Mouse (Mus musculus) liver, postnatal 0 days (tissue): ENCODE data around the gene Tapbpl. TPM values are rescaled to one million over a fixed set of nuclear protein-coding genes. Genes with fewer than 3 reads are reported as not detected.

ENCODE experiments used
- ATAC-seq: fragments of 200-750 bp; cut with Nextera tagmentation; 2 replicates; pipeline ENCODE4 v1.8.0; 2017; ENCODE audit warnings: mild to moderate bottlenecking, moderate library complexity
- DNase-seq: peaks from one replicate; pipeline ENCODE4 v3.0.0-alpha.2; 2016
- H3K27ac ChIP-seq: fragments of 300-500 bp; sonication (generic); 2 replicates; pipeline ENCODE4 v1.5.1; 2014; ENCODE audit warnings: antibody characterized with exemption, moderate library complexity, mild to moderate bottlenecking, low read depth
- H3K27me3 ChIP-seq: fragments of 300-500 bp; sonication (generic); 2 replicates; pipeline ENCODE4 v1.6.1; 2014; ENCODE audit warnings: low read length, control low read depth, mixed read lengths; ENCODE audit not compliant: insufficient read depth
- H3K36me3 ChIP-seq: fragments of 300-500 bp; sonication (generic); replicated peaks from 2 replicates; pipeline ENCODE4 v1.6.1; 2014; ENCODE audit warnings: mild to moderate bottlenecking, control low read depth, low read length, moderate library complexity, mixed read lengths; ENCODE audit not compliant: insufficient read depth
- H3K4me1 ChIP-seq: fragments of 300-500 bp; sonication (generic); 2 replicates; pipeline ENCODE4 v1.6.1; 2014; ENCODE audit warnings: antibody characterized with exemption, mild to moderate bottlenecking, control low read depth; ENCODE audit not compliant: insufficient read depth
- H3K4me2 ChIP-seq: fragments of 300-500 bp; sonication (generic); 2 replicates; pipeline ENCODE4 v1.6.1; 2014; ENCODE audit warnings: low read depth, mild to moderate bottlenecking, low read length, moderate library complexity, mixed read lengths
- H3K4me3 ChIP-seq: fragments of 300-500 bp; sonication (generic); 2 replicates; pipeline ENCODE4 v1.5.1; 2014; ENCODE audit warnings: low read depth, low read length
- H3K9ac ChIP-seq: fragments of 300-500 bp; sonication (generic); replicated peaks from 2 replicates; pipeline ENCODE4 v1.6.1; 2014; ENCODE audit warnings: mild to moderate bottlenecking, moderate library complexity
- H3K9me3 ChIP-seq: fragments of 300-500 bp; sonication (generic); 2 replicates; pipeline ENCODE4 v1.6.1; 2016; ENCODE audit warnings: mild to moderate bottlenecking, control low read depth, low read length, mixed read lengths
- CTCF ChIP-seq: sonication (generic); IDR thresholded peaks from 2 replicates; pipeline ENCODE4 v1.5.1; 2016; ENCODE audit warnings: antibody characterized with exemption, low read depth
- EP300 ChIP-seq: IDR thresholded peaks from 2 replicates; pipeline ENCODE4 v1.6.1; 2016; ENCODE audit warnings: antibody characterized with exemption, low read depth, mild to moderate bottlenecking
- WGBS: fragments of 180-500 bp; shearing (Covaris S2); extraction: QIAGEN DNeasy Blood & Tissue Kit; methylation state at CpG from one replicate; pipeline ENCODE4 v1.1.7; 2014; ENCODE audit not compliant: insufficient replicate concordance; 5-methylcytosine and 5-hydroxymethylcytosine counted together
- polyA plus RNA-seq: library from polyadenylated mRNA; unstranded; fragments of >200 nt; fragmentation: Nextera tagmentation; extraction: Ambion mirVana; gene quantifications from 2 replicates; pipeline ENCODE4 v1.2.1, GENCODE M21; 2015

The Tapbpl gene
- 14.4 and 14.7 TPM in 2 replicates for polyA plus RNA-seq

DNA sequence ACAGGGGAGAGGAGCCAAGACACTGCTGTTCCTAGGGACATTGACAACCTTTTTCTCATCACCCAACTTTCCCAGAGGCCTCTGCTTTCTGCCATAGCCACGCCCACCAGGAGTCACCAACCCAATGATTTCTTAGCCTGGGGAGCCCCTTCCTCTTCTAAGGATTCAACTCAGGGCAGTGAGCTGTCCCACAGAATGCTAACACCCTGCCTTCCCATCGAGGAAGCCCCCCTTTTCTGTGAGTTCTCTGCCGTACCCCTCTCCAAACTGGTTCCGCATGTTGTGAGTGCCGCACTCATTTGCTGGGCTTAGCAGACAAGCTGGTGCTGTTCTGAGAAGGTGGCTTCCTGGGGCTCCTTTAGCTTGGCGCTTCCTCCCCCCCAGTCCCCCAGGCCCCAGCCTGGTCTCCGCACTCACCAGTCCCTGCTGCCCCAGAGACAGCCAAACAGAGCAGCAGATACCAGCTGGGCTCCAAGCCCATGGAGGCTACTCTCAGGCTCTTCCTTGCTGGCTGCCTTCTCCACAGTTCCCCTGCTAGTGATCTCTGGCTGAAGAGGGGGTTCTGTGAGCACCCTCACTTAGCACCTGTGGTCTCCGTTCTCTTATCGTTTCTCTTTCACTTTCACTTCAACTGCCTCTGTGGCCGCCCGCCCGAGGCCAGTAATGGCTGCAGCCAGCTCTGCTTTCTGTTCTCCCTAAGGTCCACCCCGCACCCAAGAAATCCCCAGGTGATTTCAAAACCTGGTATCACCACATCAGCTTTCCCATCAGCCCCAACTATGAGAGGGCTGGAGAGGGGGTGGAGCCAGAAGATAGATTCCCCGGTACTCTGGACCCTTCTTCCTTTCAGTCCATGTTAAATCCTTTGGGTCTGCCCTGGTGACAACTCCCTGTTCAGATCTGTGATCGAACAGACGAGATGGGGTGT, at the start of gene Tapbpl:
Tapbpl (minus strand) TSS at position 744 of the 928 bp plus-strand sequence.
- H3K4me3 ChIP-seq = peak within 1 kb of the TSS; percentile 80
- peak within 1 kb of the TSS; percentile 88 for H3K4me2 ChIP-seq
- WGBS = 1% methylated on average over 16 of the region's 16 CpGs
- peak; percentile 71 for DNase-seq
- H3K27me3 ChIP-seq = no peaks in the 10 kb centered on the region
- H3K9ac ChIP-seq = peak within 1 kb of the TSS; percentile 89
- H3K36me3 ChIP-seq = peaks cover 19% of the 10 kb centered on the region; the same call in 1 of the 2 replicates
- ATAC-seq = peak; percentile 87
- no peak for TF ChIP-seq CTCF
- no peak for TF ChIP-seq EP300
- peaks cover 22% of the 10 kb centered on the region for H3K4me1 ChIP-seq
- peak within 1 kb of the TSS; percentile 98 for H3K27ac ChIP-seq
- H3K9me3 ChIP-seq = no peaks in the 10 kb centered on the region

DNA sequence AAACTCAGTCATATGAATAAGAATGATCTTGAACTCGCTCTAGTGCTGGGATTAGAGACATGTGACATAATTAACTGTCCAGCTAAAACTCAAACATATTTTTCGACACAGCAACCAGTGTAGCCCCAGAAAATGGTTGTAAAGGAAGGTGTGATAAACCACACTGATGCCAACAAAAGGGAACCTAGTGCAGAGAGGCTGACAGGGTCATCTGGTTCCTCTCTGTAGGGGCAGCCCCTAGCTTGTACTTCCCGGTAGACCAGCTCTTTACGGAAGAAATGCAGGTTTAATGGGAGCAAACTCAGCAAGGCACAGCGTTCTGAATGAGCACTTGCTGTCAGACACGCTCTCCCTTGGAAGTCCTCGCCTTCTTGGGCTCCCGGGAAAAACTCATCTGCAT, 48.1 kb upstream of the Tapbpl start:
- TF ChIP-seq CTCF (no peak), EP300 (no peak)
- Histone ChIP-seq H3K27me3 (no peaks in the 10 kb centered on the region), H3K4me3 (no peak overlapping the region), H3K27ac (no peak overlapping the region), H3K4me2 (no peak overlapping the region), H3K9me3 (no peaks in the 10 kb centered on the region), H3K36me3 (no peaks in the 10 kb centered on the region), H3K4me1 (no peaks in the 10 kb centered on the region), H3K9ac (no peak overlapping the region)
- ATAC-seq (no peak), DNase-seq (no peak)
- 48% methylated on average over 8 of the region's 8 CpGs for WGBS

DNA sequence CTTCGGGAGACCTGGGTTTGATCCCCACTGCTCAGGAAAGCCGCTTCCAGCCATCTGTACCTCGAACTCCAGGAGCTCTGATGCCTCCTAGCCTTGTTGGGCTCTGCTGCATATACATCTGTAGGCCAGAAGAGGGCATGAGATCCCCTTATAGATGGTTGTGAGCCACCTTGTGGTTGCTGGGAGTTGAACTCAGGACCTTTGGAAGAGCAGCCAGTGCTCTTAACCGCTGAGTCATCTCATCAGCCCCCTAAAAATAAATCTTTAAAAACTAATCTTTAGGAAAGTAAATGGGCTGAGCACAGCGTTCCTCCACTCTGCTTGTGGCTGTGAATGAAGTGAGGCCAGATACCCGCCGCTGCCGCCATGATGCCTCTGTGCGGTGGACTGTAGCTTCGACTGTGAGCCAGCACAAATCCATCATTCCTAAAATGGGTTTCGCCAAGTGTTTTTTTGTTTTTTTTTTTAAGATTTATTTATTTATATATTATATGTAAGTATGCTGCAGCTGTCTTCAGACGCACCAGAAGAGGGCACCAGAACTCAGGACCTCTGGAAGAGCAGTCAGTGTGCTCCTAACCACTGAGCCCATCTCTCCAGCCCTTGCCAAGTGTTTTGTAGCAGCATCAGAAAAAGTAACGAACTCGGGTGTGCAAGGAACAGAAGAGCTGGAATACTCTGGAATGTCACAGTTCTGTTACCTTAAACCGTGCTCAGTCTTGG, 43.3 kb upstream of the Tapbpl start:
- WGBS = 58% methylated on average over 15 of the region's 15 CpGs
- H3K4me3 ChIP-seq = no peak overlapping the region
- TF ChIP-seq EP300 (no peak), CTCF (peak; percentile 73)
- ATAC-seq (no peak), DNase-seq (peak; percentile 44)
- no peaks in the 10 kb centered on the region for H3K9me3 ChIP-seq
- no peak overlapping the region for H3K4me2 ChIP-seq
- H3K27me3 ChIP-seq = no peaks in the 10 kb centered on the region
- no peak overlapping the region for H3K9ac ChIP-seq
- peaks cover 6% of the 10 kb centered on the region for H3K4me1 ChIP-seq
- H3K27ac ChIP-seq = no peak overlapping the region
- H3K36me3 ChIP-seq = no peaks in the 10 kb centered on the region

DNA sequence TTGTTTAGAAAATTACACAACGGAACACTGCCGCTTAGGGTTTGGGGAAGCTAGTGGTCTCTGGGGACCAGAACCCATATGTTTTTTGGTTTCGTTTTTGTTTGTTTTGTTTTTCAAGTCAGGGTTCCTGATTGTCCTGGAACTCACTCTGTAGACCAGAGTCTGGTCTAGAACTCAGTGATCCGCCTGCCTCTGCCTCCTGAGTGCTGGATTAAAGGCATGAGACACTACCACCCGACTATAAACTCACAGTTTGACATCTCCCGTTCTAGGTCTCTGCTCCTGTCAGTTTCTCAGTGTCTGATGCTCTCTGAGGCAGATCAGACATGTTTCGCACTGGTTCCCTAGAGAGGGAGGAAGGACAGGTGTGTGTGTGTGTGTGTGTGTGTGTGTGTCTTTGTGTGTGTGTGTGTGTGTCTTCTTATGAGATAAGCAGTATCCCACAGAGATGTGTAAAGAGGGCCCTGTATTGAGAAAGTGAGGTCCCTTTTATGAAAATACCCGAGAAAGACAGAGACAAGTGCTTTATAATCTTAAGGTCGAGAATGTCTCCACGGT, 40.6 kb upstream of the Tapbpl start:
- Histone ChIP-seq H3K4me1 (peaks cover 6% of the 10 kb centered on the region), H3K9ac (0 out of 2 replicates have a peak overlapping the region, but pooled peaks have one; percentile 36), H3K27me3 (no peaks in the 10 kb centered on the region), H3K36me3 (no peaks in the 10 kb centered on the region), H3K4me2 (peak overlapping the region; percentile 66), H3K4me3 (no peak overlapping the region), H3K9me3 (no peaks in the 10 kb centered on the region), H3K27ac (peak overlapping the region; percentile 50)
- 61% methylated on average over 10 of the region's 10 CpGs for WGBS
- TF ChIP-seq EP300 (no peak), CTCF (no peak)
- no peak; the same call in 1 of the 2 replicates for ATAC-seq
- no peak for DNase-seq

DNA sequence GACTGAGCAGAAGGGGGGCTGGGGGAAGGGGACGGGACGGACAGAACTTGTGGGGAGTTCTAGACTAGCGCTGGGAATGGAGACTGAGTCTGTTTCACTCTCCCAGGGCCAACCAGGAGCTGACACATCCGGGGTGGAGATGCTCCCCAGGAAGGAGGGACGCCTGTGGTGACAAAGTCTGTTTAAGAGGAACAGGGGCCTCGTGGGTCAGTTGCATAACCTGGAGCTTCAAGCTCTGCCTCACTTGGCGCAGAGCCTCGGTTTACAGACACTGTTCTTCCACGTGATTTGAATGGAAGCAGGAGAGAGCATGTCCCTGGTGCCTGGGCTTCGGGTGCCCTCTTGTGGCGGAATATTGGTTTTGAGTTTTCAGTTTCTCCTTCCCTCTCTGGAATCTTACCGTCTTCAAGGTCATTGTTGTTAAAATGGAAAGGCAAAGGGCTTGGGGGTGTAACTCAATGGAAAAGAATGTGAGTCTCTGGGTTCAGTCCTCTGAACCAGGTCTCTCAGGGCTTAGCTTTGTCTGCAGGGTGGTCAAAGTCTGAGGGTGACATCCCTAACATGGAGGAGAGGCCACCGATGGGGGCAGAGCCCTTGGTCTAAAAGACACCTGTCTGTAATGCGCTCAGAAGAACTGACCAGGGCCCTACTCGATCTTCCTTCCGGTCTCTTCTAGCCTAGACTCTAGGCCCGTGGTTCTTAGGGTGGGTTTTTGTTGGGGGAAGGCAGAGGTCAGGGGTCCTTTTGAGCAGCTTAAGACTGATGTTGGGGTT, 40.0 kb upstream of the Tapbpl start:
- DNase-seq = peak; percentile 91
- H3K9ac ChIP-seq = peak overlapping the region; percentile 36; the same call in 1 of the 2 replicates
- 13% methylated on average over 17 of the region's 17 CpGs for whole genome bisulfite sequencing
- H3K4me3 ChIP-seq = no peak overlapping the region
- no peaks in the 10 kb centered on the region for H3K27me3 ChIP-seq
- no peaks in the 10 kb centered on the region for H3K9me3 ChIP-seq
- TF ChIP-seq CTCF (peak; percentile 96), EP300 (peak; percentile 45; the same call in 1 of the 2 replicates)
- peaks cover 6% of the 10 kb centered on the region for H3K4me1 ChIP-seq
- peak overlapping the region; percentile 81 for H3K27ac ChIP-seq
- peak; percentile 95 for ATAC-seq
- H3K36me3 ChIP-seq = no peaks in the 10 kb centered on the region
- H3K4me2 ChIP-seq = peak overlapping the region; percentile 66
